Mouse (Mus musculus): Measurements from ENCODE around the gene Snap47.

- TF ChIP-seq EP300 (IDR thresholded peaks at IDR 0.05; ENCODE audit: low read depth), result no peak
- TF ChIP-seq CTCF (IDR thresholded peaks at IDR 0.05; ENCODE audit: low read depth), result no peak
Observed at GRCm38 (mm10) chr11:59392300-59392699, 58.7 kb downstream of the Snap47 start.

Measured in liver, embryonic 14.5 days (tissue).